Mouse (Mus musculus) embryo, embryonic 10 days (tissue): Measurements from ENCODE around the gene Lrrc59.

Experiments
- DNase-seq: peaks from one replicate; pipeline ENCODE4 v3.0.0-alpha.2; 2015; ENCODE audit warnings: low spot score

The Lrrc59 gene

GRCm38 (mm10) chr11:94629199-94629883 lies at the start of gene Lrrc59:
TSS of gene Lrrc59 (plus strand) at chr11:94629767.
- peak; percentile 97 for DNase-seq

GRCm38 (mm10) chr11:94580111-94580740 lies 49.3 kb upstream of the Lrrc59 start:
- DNase-seq, result no peak

DNA sequence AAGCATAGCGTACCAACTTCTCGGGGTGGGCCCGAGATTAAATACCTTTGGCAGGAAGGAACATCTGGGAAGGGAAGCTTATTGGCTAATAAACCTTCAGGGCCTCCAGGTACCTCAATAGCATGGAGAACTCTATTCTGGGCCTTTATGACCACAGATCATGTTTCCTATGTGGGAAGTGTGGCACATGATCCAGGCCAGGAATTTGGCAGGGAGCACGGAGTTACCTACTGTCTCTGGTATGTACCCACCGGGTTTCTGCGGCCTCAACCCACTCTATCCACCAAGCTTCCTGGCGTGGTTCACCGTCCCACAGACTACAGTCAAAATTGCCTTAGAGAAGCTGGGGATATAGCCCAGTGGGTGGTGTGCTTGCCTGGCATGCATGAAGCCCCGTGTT lies 44.5 kb upstream of the Lrrc59 start:
- no peak for DNase-seq

- DNase-seq, result no peak
These were observed 42.1 kb upstream of the Lrrc59 start for GRCm38 (mm10) chr11:94587511-94587910.

DNA sequence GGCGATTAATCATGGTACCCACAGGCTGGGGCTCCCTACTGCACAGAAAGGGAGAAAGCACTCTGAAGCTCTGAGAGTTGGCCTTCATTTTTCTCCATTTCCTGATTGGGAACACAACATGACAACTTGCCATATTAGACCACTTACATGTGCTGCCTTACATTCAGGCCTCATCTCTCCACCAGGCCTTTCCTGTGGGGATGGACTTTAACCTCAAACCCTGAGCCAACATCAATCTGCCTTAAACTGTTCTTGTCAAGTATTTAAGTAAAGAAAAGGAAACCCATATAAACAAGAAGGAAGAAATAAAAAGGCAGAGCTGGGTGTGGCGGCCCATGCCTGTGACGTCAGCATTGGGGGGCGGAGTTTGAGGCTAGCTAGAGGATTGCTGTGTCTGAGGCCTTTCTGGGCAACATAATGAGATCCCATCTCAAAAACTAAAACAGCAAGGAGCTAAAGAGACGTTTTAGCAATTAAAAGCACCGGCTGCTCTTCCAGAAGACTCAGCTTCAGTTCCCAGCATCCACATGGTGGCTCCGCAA lies 33.2 kb upstream of the Lrrc59 start:
- DNase-seq, result no peak

DNA sequence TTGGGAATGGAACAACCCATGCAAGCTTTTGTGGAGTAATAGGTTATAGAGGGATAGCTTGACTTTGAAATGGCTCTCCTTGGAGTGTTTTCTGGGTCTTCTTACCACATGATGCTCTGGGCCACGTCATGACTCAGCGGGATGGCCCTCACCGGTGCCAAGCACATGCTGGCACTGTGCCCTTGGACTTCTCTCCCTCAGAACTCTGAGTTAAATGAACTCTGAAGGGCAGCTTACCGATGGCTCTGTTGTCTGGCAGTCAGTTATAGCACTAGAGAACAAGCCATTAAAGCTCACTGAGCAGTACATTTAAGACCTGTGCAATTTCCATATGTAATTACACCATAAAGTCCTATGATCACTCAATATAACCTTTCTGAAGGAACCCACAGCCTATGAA lies 32.2 kb upstream of the Lrrc59 start:
- DNase-seq, result no peak

DNA sequence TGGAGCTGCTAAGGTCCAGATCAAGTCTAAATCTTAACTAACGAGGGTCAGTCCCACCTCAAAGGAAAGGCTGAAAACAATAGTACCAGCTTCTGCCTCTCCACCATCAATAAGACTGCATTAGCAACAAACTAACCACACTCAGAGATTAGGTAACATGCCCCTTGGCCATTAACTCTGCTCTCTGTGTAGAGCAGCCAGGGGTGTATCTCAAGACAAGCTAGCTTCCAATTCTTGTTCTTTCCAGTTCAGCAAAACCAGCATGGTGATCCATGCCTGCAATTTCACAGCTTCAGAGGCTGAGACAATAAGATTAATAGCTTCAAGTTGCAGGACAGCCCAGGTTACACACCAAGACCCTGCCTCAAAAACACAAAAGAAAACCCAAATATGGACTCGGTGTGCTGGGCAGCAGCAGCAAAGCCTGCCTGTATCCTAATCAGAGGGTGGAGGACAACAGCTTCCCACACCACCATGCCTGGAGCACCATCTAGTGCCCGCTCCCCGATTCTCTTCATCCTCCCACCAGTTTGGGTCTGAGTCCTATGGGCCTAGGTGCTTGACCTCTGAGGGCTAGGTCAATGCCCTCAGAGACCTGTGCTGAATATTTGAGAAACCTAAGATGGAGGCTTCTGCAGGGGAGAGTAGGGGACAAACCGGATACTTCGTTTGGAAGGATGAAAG lies 31.0 kb upstream of the Lrrc59 start:
- peak; percentile 23 for DNase-seq

DNA sequence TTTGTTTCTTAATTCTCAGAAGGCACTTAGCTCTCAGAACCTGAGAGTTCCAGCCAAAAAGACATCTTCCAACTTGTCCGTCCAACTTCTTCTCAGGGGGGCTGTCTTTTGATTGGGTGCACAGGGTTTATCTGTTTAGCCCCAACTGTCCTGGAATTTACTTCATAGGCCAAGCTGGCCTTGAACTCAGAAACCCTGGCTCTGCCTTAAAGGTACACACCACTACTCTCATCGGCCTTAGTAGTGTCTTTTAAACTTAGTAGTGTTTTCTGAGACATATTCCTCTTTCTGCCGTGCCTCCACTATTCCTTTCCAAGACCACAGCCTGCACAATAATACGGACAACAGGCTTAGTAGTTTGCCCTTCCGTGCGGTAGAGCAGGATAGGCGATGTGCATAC lies 29.1 kb upstream of the Lrrc59 start:
- no peak for DNase-seq

DNA sequence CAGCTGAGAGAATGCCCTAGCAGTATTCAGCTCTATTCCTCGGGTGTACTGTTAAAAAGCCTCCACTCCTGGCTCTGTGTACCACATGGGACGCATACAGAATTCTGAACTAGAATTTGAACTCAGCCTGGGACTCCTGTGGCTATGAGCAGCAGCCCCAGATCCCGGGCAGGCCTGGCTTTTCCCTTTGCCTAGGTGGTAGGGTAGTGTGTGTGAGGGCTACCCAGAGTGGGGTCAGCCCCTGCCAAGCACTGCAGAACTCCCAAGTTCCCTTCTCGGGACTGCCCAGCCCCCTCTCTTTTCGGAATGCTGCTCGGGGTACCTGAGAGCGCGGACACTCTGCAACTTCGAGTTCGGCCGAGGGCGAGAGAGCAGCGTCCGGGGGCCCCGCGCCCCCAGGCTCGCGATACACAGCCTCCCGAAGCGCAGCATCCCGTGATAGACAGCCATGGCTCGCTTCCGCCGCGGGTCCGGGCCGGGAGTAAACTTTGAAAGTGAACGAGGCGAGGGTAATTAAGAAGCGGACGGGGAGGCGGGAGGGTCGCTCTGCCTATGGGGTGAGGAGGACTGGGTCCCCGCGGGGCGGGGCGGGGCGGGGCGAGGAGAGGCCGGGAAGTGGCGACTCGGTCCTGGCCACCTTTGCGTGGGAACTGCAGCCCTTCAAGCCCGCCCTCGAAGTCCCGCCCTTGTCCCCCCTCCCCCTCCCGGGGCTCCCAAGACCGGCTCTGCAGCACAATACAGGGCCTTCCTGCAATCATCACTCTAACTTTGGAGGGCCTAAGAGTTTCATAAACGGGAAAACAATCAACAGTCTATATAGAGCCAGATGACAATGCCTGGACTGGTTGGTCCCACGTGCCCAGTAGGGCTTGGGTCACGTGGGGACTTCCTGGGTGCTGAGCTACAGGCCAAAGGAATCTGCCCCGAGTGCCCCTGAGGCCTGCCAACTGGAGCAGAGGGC lies 28.0 kb upstream of the Lrrc59 start, which contains the start of gene Acsf2:
Gene Acsf2 (minus strand): TSS at position 551 of the 961 bp plus-strand sequence.
- DNase-seq, result peak; percentile 89

DNA sequence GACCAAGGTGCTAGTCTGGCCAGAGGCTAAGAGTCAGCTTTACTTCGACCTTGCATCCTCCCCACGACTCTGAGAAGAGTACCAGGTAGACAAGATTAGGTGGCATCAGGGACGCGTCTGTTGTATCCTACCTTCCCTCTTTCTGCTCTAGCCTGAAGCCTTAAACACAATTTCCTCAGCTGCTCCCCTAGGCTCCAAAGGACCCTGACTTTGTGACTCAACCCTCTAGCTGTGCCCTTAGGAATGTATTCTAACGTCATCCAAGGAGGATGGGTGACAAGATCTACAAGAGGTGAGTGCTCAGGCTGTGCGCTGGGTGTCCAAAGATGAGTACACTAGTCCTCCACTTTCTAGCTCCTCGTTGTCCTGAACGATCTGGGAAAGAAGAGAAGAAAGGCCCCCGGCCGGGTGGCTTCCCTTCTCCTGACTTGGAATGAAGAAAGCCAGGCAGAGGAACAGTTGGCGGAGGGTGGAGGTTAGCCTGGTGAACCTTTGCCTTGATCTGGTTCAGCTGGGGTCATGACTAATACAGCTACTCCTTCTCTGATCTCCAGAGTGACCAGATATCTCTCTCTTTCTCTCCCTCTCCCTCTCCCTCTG lies 27.1 kb upstream of the Lrrc59 start:
- no peak for DNase-seq

DNA sequence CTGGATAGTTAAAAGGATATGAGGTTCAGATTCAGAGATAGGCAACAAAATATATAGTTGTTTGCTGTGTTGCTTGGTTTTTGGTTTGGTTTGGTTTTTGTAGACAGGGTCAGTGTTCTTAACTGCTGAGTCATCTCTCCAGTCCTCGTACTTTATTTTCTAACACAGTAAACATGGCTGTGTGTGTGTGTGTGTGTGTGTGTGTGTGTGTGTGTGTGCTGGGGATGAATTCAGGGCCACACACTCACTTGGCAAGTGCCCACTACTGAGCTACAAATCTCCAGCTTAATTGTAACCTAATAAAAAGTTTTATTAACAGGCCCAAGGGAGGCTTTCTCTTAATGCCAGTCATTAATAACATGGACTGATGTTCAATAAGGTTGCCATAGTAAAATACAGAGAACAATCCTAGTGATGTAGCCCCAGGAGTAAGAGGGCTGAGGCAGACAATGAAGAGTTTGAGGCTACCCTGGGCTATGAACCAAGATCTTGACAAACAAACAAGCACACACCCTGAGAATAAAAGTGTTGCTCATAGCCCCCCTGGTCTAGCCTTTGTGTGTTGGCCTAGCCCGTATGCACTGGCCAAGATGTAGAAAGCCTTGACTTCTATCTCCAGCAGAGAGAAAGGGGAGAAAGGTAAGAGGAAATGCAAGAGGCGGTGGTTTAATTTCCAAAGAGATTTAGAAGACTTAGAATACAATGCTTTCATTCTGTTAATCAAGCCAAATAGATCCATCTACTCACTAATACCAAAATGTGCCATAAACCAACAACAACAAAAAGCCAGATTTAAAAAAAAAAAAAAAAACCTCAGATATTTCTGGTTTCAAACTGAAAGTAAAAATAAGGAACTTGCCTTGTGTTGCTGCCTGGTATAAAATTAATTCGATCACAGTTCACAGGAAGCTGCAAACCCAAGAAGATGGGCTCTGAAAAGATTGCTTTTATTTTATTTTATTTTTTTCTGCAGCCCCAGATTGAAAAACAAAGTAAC lies 18.5 kb upstream of the Lrrc59 start:
- DNase-seq, result no peak

DNA sequence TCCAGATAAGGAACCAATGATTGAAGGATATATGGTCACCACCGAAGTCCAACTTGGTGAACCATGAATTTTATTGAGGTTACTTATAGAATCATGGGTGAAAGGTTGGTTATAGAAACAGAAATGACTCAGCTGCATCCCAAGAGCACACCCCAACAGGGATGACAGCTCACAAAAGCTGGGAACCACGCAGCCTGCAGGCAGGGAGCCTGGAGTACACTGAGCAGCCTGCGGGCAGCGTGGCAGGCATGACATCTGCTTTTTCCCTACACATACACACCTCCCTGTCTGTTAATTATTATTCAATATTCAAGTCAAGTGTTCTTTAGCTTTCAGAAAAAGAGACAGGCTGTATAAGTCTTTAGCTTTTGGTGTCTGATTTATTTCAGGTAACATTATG lies 15.0 kb upstream of the Lrrc59 start:
- DNase-seq, result no peak

DNA sequence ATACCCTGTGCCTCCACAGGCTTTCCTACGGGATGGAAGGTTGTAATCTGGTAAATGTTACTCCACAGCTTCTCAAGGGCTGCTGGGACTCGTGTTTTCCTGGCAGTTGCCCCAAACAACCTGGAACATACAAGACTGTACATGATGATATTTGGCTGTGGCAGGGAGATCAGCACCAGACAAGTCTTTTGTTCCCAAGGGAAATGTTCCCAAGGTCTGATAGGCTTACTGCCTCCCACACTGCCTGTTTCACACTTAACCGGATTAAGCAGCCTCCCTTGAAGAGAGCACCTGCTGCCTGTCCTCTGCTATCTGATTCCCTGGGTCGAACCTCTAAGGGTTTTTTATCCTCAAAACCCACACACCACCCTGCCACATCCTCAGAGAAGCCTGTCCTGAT lies 14.1 kb upstream of the Lrrc59 start:
- DNase-seq, result no peak

DNA sequence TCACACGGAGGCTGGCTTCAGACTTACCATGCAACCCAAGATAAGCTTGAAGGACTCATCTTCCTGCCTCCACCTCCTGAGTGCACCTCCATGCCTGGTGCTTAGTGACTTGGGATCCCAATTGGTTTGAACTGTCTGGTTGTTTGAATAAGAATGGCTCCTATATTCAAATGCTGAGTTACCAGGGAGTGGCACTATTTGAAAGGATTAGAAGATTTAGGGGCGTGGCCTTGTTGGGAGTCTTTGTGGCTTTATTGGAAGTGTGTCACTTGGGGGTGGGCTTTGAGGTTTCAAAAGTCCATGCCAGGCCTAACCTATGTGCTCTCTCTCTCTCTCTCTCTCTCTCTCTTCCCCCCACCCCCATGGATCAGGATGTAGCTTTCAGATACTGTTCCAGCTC lies 11.9 kb upstream of the Lrrc59 start:
- no peak for DNase-seq

DNA sequence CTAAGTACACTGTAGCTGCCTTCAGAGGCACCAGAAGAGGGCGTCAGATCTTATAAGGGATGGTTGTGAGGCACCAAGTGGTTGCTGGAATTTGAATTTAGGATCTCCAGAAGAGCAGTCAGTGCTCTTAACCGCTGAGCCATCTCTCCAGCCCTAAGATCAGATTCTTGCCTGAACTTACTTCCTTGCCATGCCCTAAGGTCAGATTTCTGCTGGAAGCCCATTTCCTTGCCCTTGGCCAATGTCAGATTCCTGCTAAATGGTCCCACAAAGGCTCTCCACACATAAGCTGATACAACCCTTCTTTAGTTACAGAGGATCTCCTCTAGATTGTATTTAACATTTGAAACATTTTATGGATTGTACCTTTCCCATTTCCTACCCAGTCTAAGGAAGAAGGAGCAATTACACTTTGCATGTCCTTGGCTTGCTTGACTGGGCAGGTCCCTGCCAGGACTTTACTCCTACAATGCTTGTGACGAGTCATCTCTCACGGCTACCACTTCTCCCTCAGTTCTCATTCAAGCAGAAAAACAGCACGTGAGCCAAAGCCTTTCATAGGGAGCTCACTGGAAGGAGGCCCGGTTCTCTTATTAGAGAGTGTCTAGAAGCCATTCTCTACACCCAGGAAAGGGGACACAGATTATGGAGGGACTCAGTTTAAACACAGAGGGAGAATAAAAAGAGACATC lies 8.7 kb upstream of the Lrrc59 start:
- DNase-seq, result no peak

DNA sequence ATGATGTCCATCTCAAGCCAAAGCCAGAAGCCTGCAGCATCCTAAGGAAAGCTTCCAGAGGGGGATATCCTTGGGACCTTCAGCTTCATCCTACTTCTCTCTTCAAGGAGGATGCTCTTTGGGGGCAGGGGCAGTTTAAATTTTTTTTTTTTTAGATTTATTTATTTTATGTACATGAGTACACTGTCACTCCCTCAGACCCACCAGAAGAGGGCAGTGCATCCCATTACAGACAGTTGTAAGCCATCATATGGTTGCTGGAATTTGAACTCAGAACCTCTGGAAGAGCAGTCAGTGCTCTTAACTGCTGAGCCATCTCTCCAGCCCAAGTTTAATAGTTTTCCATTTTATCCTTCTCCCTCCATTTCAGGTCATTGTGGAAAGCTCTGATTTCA lies 8.1 kb upstream of the Lrrc59 start:
- DNase-seq, result no peak

DNA sequence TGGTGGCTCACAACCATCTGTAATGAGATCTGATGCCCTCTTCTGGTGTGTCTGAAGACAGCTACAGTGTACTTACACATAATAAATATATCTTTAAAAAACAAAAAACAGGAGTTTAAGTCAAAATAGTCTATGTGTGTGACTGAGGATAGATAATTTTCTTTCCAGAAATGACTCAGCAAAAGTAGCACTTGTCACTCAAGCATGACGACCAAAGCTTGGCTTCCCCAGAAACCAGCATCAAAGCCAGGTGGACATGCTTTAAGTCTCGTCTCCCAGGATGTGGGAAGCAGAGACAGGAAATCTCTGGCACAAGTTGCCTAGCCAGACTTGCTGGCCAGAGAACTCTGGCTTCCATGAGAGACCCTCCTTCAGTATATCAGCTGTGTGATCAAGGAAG lies 7.4 kb upstream of the Lrrc59 start:
- no peak for DNase-seq

DNA sequence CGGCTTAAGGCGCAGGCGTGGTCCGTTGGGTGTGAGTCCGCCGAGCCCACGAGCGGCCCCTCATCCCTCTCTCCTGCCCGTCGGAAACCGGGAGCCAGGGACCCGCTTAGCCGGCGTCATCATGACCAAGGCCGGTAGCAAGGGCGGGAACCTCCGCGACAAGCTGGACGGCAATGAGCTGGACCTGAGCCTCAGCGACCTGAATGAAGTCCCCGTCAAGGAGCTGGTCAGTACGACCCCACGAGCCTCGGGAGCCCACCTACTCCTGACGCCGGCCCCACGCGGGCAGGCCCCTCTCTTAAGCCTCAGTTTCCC lies 274 bp downstream of the Lrrc59 start:
- DNase-seq, result no peak

GRCm38 (mm10) chr11:94630199-94631011 lies 838 bp downstream of the Lrrc59 start:
- no peak for DNase-seq
